Mouse (Mus musculus) embryo, embryonic 11.5 days (tissue): Measurements from ENCODE around the gene Crybg3.
"Not testable (repeated sequence)": the region's sequence is repeated elsewhere in the genome, so short reads cannot be mapped to it uniquely, and the experiment has no call there.

Experiments used
- DNase-seq: peaks from one replicate; pipeline ENCODE4 v3.0.0-alpha.2; 2012; ENCODE audit warnings: low read depth, low spot score

The Crybg3 gene

GRCm38 (mm10) chr16:59459259-59459861 lies 141.4 kb downstream of the Crybg3 start:
- not testable (repeated sequence) for DNase-seq

GRCm38 (mm10) chr16:59451813-59452212 lies 149.0 kb downstream of the Crybg3 start:
- DNase-seq: no peak

DNA sequence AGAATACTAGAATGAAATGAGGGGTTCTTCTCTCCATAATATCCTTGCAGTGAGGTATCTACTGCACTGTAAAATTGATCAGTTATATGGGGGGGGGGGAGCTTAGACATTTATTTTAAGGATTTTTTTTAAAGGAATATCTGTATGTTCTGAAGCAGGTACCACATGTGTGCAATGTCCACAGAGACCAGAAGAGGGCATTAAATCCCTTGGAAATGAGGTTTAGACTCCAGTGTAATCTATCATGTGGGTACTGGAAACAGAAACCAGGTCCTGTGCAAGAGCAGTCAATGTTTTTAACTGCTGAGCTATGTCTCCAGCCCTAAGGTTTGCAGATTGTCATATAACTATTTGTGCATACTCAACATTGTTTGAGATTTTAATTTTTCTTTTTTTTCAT lies 151.7 kb downstream of the Crybg3 start:
- DNase-seq: no peak

DNA sequence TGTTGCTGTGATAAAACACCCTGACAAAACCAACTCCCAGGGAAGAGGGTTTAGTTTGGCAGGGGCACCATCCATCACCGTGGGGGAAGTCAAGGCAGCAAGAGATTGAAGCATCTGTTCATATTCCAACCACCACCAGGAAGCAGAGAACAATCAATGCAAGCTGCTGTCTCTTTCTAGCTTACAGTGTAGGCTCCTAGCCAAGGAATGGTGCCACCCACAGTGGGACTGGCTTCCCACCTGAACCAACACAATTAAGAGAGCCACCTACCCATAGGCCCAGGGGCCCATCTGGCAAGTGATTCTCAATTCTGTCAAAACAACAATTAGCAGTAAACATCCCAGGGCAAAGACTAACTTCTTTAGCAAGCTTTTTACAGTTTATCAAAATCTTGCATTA lies 152.6 kb downstream of the Crybg3 start:
- DNase-seq: no peak

DNA sequence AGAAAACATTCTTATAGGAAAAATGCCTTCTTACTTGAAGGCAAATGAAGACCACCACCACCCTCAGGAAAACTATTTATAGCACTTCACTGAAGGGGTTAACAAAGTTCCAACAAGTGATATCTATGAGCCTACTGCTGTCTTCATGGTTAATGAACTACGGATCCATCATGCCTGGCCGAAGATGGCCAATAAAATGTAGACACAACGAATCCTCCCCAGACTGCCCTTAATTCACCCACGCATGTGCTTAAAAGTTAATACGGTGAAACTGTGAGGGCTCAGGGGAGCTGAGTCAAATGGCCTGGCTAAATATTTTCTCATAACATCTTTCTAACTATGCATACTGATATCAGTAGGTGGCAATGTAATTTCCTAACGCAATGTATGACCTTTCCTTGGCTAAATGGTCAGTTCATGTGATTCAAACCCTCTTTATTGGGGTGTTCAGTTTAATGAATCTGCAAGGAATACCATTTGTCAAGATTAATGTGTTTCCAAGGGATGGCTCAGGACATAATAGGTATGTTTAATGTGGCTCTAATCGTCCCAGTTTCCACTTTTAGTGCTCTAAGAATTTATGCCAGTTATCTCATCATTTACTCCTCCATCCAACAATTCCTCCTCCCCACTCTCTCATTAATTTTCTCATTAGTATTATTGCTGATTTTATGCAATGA lies 155.8 kb downstream of the Crybg3 start:
- no peak for DNase-seq
